Mouse (Mus musculus) cerebellum, adult 2 months (tissue): ENCODE data around the gene Fam177a. TPM values are rescaled to one million over a fixed set of nuclear protein-coding genes. Genes with fewer than 3 reads are reported as not detected.
"Not testable (repeated sequence)": the region's sequence is repeated elsewhere in the genome, so short reads cannot be mapped to it uniquely, and the experiment has no call there.

Experiments used
- DNase-seq, 2 experiments: peaks; one replicate each; pipeline ENCODE4 v3.0.0; 2021
- H3K27ac ChIP-seq: fragments of 200-500 bp; 2 replicates; pipeline ENCODE4 v1.5.1; 2012; ENCODE audit warnings: low read length, control low read depth, inconsistent platforms; ENCODE audit not compliant: insufficient read depth
- H3K27me3 ChIP-seq: fragments of 200-500 bp; 2 replicates; pipeline ENCODE4 v1.6.1; 2012; ENCODE audit warnings: inconsistent platforms, mild to moderate bottlenecking, low read length, moderate library complexity; ENCODE audit not compliant: control insufficient read depth, insufficient read depth
- H3K4me1 ChIP-seq: fragments of 200-500 bp; 2 replicates; pipeline ENCODE4 v1.6.1; 2011; ENCODE audit warnings: low read length; ENCODE audit not compliant: control insufficient read depth, insufficient read depth
- H3K4me3 ChIP-seq: fragments of 200-500 bp; replicated peaks from 2 replicates; pipeline ENCODE3; 2011; ENCODE audit warnings: mild to moderate bottlenecking, low read depth, low read length, control low read depth; ENCODE audit not compliant: insufficient read depth
- CTCF ChIP-seq: fragments of 200-500 bp; IDR thresholded peaks from 2 replicates; pipeline ENCODE4 v1.5.1; 2011; ENCODE audit warnings: low read depth, mild to moderate bottlenecking, control low read depth, low read length, moderate library complexity, borderline replicate concordance; ENCODE audit not compliant: insufficient read depth
- POLR2A ChIP-seq: fragments of 200-500 bp; IDR thresholded peaks from 2 replicates; pipeline ENCODE4 v1.6.1; 2011; ENCODE audit warnings: low read length, control low read depth, borderline replicate concordance; ENCODE audit not compliant: insufficient read depth
- WGBS: fragments of 180-500 bp; shearing (Covaris S2); methylation state at CpG from one replicate; pipeline ENCODE4 v1.1.7; 2018; 5-methylcytosine and 5-hydroxymethylcytosine counted together
- polyA plus RNA-seq: library from polyadenylated mRNA; depleted of rRNA; stranded (reverse); fragments of >200 nt; gene quantifications from 2 replicates; pipeline ENCODE4 v1.2.3, GENCODE M21; 2012; rRNA removed

Fam177a gene
- polyA plus RNA-seq: 26.2 and 29.3 TPM in 2 replicates

DNA sequence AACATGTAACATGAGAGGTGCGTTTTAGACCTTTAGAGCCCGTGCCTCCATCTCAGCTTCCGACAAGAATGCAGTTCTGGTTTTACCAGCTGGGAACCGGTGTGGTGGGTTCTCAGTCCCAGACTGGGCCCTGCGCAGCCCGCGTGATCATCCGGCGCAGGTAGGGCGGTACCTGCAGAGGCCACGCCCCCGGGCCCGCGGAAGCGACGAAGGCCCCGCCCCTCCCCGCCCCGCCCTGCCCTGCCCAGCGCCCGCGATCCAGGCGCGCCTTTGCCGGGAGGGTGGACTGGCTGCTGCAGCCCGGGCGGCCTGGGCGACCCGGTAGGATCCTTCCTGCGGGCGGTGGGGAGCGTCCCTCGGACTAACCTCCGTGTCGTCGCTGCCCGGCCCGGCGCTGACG, at the start of gene Fam177a:
Gene Fam177a (plus strand): TSS at position 228 of the 400 bp plus-strand sequence.
- not testable (repeated sequence) for H3K27me3 ChIP-seq, DNase-seq, H3K27ac ChIP-seq, H3K4me3 ChIP-seq, H3K4me1 ChIP-seq
- no CpG with 5 or more reads among the region's 40 CpGs for WGBS

DNA sequence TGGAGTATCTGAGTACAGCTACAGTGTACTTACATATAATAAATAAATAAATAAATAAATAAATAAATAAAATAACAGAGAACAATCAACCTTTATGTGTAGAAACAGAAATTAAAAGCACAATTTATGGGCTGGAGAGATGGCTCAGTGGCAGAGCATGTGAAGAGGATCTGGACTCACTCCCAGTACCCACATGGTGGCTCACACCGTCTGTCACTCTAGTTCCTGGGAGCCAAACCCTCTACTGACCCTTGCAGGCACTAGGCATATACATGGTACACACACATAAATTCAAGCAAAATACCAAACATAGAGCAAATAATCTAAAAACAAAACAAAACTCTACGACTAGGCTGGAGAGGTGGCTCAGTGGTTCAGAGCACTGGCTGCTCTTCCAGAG, 49.0 kb upstream of the Fam177a start:
- Histone ChIP-seq H3K27me3 (no peaks in the 10 kb centered on the region), H3K27ac (no peak overlapping the region), H3K4me3 (no peak overlapping the region), H3K4me1 (no peaks in the 10 kb centered on the region)
- DNase-seq: peak; percentile 69 to 82
- TF ChIP-seq POLR2A (no peak), CTCF (no peak)
- WGBS: 46% methylated on average over 2 of the region's 2 CpGs

DNA sequence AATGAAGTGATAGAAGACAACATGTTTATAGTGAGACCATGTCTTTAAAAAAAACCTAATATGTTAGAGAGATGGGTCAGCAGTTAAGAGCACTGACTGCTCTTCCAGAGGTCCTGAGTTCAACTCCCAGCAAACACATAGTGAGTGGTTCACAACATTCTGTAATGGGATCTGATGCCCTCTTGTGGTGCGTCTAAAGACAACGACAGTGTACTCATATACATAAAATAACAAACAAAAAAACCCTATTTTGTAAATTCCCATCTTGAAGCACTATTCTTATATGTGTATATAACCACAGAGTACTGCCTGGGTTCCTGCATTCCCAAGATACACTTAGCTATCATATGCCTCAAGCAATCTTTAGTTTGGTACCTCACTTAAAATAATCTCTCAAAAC, 45.6 kb upstream of the Fam177a start:
- not testable (repeated sequence) for H3K27ac ChIP-seq, H3K4me1 ChIP-seq, DNase-seq, H3K27me3 ChIP-seq, H3K4me3 ChIP-seq
- 36% methylated on average over 2 of the region's 2 CpGs for WGBS

DNA sequence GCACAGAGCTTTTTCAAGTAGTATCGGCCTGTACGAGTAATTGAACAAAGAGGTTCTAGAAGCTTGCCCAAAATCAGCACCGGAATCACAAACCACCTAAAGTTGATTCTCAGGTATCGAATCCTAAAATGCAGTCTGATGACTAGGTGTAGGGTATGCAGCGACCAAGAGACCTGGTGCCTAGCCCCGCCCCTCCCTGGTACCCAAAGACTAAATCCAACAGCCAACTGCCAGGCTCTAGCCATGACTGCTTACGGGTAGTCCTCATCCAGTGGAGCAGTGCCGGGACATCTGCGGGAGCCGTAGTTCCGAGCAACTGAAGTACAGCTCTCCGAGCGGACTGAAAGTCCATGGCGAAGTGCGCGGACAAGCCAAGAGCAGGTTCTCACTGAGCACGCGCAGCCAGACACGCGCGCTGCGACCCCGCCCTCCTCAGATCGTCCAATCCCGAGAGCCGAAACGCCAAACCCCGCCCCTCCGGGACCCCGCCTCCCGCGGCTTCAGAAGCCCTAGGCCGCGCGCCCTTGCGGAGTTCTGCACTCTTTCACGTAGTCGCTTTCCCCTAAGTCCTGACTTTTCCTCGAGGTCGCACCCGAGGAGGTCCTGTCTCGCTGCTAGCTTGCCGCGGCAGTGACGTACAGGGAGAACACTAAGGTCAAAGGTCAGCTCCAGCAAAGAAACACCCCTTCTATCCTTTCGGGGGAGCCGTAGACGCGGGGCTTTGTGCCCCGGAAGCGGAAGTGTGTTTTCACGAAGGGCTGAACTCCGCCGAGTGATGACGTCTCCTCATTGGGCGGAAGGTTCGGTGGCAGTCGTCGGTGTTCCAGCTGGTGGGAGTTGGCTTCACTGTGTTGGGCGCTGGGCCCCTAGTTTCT, 44.3 kb upstream of the Fam177a start, which contains the start of the genes 2700097O09Rik and Srp54a:
Gene 2700097O09Rik (minus strand): TSS at position 385 of the 875 bp plus-strand sequence.
Gene Srp54a (plus strand): TSS at position 537 of the 875 bp plus-strand sequence.
- Histone ChIP-seq H3K27ac (peak within 1 kb of the TSS; percentile 81; the same call in 1 of the 2 replicates), H3K4me3 (peak within 1 kb of the TSS; percentile 56)
- peak; percentile 52; the same call in 1 of the 2 replicates for TF ChIP-seq POLR2A
- not testable (repeated sequence) for H3K4me1 ChIP-seq, H3K27me3 ChIP-seq
- DNase-seq: peak; percentile 94 to 95
- WGBS: under 1% methylated on average over 60 of the region's 60 CpGs

DNA sequence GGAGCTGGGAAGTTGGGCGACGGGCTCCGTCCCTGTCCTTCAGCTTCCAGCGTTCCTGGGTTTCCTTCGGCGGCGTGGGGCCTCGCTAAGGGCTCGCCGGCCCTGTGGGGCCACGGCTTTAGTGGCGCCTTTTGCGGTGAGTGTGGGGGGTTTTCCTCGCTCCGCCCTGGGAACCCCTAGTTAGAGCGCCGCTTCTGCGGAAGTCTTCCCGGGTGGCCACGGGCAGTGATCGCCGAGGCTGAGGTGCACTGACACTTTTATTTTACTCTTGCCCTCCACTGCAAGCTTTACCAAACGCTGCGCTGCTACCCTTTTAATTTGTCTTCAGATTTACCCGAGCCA, 43.7 kb upstream of the Fam177a start:
- H3K27ac ChIP-seq: not testable (repeated sequence)
- under 1% methylated on average over 25 of the region's 25 CpGs for whole genome bisulfite sequencing

DNA sequence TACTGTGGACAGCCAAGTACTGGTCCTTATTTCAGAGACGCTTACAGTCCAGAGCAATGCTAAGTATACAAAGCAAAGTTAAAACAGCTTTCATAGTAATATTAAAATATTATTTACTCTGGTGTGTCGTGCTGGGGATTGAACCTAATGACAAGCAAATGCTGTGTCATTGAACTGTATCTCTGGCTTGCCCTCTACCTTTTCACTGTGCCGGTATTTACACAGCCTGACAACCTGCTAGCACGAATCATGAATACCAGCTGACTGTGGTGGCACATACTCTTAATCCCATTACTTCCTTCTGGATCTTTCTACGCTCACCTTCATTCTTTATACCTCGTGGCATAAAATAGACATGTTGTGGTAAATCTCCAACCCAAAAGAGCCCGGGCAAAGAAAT, 32.1 kb upstream of the Fam177a start:
- not testable (repeated sequence) for H3K4me3 ChIP-seq, H3K27me3 ChIP-seq, H3K4me1 ChIP-seq, H3K27ac ChIP-seq, DNase-seq
- WGBS: 89% methylated on average over 2 of the region's 7 CpGs

More for the DNA sequence above, 43.7 kb upstream of the Fam177a start:
- not testable (repeated sequence) for H3K27me3 ChIP-seq, DNase-seq, H3K4me1 ChIP-seq
- peak overlapping the region; percentile 48 for H3K4me3 ChIP-seq

GRCm38 (mm10) chr12:55112616-55113015, 11.7 kb upstream of the Fam177a start:
- WGBS: no CpG with 5 or more reads among the region's 7 CpGs
- not testable (repeated sequence) for H3K4me3 ChIP-seq, H3K4me1 ChIP-seq, DNase-seq, H3K27ac ChIP-seq, H3K27me3 ChIP-seq

- H3K27me3 ChIP-seq, H3K4me1 ChIP-seq, H3K4me3 ChIP-seq, H3K27ac ChIP-seq, DNase-seq: not testable (repeated sequence)
- WGBS: no CpG with 5 or more reads among the region's 18 CpGs
Measured at GRCm38 (mm10) chr12:55124731-55125130, 462 bp downstream of the Fam177a start.

- no CpG with 5 or more reads among the region's 6 CpGs for WGBS
- H3K27me3 ChIP-seq, DNase-seq, H3K4me1 ChIP-seq, H3K4me3 ChIP-seq, H3K27ac ChIP-seq: not testable (repeated sequence)
Measured at GRCm38 (mm10) chr12:55135540-55135939, 11.3 kb downstream of the Fam177a start.

DNA sequence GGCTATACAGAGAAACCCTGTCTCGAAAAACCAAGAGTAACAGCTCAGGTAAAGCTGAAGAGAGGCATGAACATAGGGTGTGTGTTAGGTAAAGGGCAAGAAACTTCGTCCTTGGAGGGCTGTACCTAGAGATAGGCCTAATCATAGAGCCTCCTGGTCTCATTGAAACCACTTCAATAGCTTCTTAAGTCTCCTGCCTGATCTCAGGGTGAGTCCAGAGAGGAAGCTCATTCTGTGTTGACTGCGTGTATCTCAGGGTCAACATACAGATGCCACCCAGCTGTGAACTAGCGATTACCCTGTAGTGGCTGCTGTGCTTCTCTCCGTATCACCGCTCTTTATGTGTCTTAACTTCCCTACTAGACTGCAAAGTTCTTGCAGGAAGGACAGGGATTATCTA, 13.6 kb downstream of the Fam177a start:
- H3K27me3 ChIP-seq, DNase-seq, H3K27ac ChIP-seq, H3K4me1 ChIP-seq, H3K4me3 ChIP-seq: not testable (repeated sequence)
- WGBS: no CpG with 5 or more reads among the region's 6 CpGs

GRCm38 (mm10) chr12:55154559-55155448, 30.5 kb downstream of the Fam177a start, which contains the start of gene Srp54b:
TSS of gene Srp54b (plus strand) at chr12:55155104.
- not testable (repeated sequence) for H3K27me3 ChIP-seq, H3K4me3 ChIP-seq, H3K4me1 ChIP-seq, H3K27ac ChIP-seq, DNase-seq
- no CpG with 5 or more reads among the region's 57 CpGs for WGBS

DNA sequence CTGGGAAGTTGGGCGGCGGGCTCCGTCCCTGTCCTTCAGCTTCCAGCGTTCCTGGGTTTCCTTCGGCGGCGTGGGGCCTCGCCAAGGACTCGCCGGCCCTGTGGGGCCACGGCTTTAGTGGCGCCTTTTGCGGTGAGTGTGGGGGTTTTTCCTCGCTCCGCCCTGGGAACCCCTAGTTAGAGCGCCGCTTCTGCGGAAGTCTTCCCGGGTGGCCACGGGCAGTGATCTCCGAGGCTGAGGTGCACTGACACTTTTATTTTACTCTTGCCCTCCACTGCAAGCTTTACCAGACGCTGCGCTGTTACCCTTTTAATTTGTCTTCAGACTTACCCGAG, 31.1 kb downstream of the Fam177a start:
- not testable (repeated sequence) for H3K4me1 ChIP-seq, H3K27me3 ChIP-seq, DNase-seq, H3K27ac ChIP-seq, H3K4me3 ChIP-seq
- WGBS: under 1% methylated on average over 13 of the region's 24 CpGs
